Mouse (Mus musculus) thymus, adult 2 months (tissue): Measurements from ENCODE around the gene Gm10100. TPM values are rescaled to one million over a fixed set of nuclear protein-coding genes. Genes with fewer than 3 reads are reported as not detected.
"Not testable (repeated sequence)": the region's sequence is repeated elsewhere in the genome, so short reads cannot be mapped to it uniquely, and the experiment has no call there.

Experiments used
- DNase-seq: peaks from one replicate; pipeline ENCODE4 v3.0.0; 2021
- H3K27ac ChIP-seq: fragments of 200-500 bp; 2 replicates; pipeline ENCODE4 v1.5.1; 2012; ENCODE audit warnings: low read length, control low read depth; ENCODE audit not compliant: control insufficient read depth, insufficient read depth
- H3K27me3 ChIP-seq: fragments of 200-500 bp; 2 replicates; pipeline ENCODE4 v1.6.1; 2012; ENCODE audit warnings: mild to moderate bottlenecking, low read length, moderate library complexity, mixed read lengths; ENCODE audit not compliant: control insufficient read depth, insufficient read depth
- H3K36me3 ChIP-seq: fragments of 200-500 bp; 2 replicates; pipeline ENCODE4 v1.6.1; 2012; ENCODE audit warnings: mild to moderate bottlenecking, low read length, moderate library complexity; ENCODE audit not compliant: control insufficient read depth, insufficient read depth
- H3K4me1 ChIP-seq: fragments of 200-500 bp; replicated peaks from 2 replicates; pipeline ENCODE4 v1.6.1; 2012; ENCODE audit warnings: low read length; ENCODE audit not compliant: control insufficient read depth, insufficient read depth
- H3K4me3 ChIP-seq: fragments of 200-500 bp; 2 replicates; pipeline ENCODE4 v1.5.1; 2012; ENCODE audit warnings: mild to moderate bottlenecking, low read length, control low read depth, moderate library complexity; ENCODE audit not compliant: control insufficient read depth, insufficient read depth
- CTCF ChIP-seq: fragments of 200-500 bp; IDR thresholded peaks from 2 replicates; pipeline ENCODE4 v1.5.1; 2012; ENCODE audit warnings: mild to moderate bottlenecking, control low read depth, low read length, moderate library complexity, borderline replicate concordance; ENCODE audit not compliant: control insufficient read depth, poor library complexity, insufficient read depth; ENCODE audit errors: extremely low read depth
- POLR2A ChIP-seq: fragments of 200-500 bp; IDR thresholded peaks from 2 replicates; pipeline ENCODE4 v1.6.1; 2012; ENCODE audit warnings: mild to moderate bottlenecking, low read length, control low read depth, moderate library complexity; ENCODE audit not compliant: control insufficient read depth, poor library complexity, insufficient read depth; ENCODE audit errors: extremely low read depth
- WGBS: fragments of 180-500 bp; shearing (Covaris S2); methylation state at CpG from one replicate; pipeline ENCODE4 v1.1.7; 2018; 5-methylcytosine and 5-hydroxymethylcytosine counted together
- polyA plus RNA-seq: library from polyadenylated mRNA; depleted of rRNA; stranded (reverse); fragments of >200 nt; gene quantifications from 2 replicates; pipeline ENCODE4 v1.2.3, GENCODE M21; 2012

The Gm10100 gene
- polyA plus RNA-seq, 1 experiment = not detected

DNA sequence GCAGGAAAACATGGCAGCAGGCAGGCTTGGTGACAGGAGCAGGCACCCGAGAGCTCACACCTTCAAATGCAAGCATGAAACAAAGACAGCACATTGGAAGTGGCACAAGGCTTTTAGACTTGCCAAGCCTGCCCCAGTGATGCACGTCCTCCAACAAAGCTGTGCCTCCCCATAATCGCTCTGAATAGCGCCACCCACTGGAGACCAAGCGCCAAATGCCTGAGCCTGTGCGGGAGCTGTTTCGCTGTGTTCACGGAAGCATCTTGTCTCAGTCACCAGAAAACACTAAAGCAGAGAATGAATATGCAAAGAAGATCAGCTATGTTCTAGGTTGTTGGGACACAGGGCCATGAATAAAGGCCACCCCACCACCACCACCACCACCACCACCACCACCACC is 1.4 kb upstream of the Gm10100 start:
- TF ChIP-seq POLR2A (no peak), CTCF (no peak)
- no peak for DNase-seq
- Histone ChIP-seq H3K27me3 (no peaks in the 10 kb centered on the region), H3K4me1 (no peaks in the 10 kb centered on the region), H3K4me3 (no peak overlapping the region), H3K27ac (no peak overlapping the region), H3K36me3 (no peaks in the 10 kb centered on the region)
- 84% methylated on average over 8 of the region's 8 CpGs for whole genome bisulfite sequencing

DNA sequence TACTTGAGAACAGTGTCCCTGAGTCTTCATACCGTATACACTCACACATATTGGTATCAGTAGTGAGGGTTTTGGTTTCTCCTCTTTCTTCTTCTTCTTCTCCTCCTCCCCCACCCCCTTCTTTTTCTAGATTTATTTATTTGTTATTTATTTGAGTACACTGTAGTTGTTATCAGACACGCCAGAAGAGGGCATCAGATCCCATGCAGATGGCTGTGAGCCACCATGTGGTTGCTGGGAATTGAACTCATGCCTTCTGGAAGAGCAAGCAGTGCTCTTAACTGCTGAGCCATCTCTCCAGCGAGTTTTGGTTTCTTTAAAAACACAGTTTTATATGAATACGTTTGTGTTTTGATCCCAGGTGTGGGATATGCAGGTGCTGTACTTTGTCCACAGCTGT is 2.0 kb downstream of the Gm10100 start:
- Histone ChIP-seq H3K4me1 (no peaks in the 10 kb centered on the region), H3K27me3 (no peaks in the 10 kb centered on the region), H3K4me3 (no peak overlapping the region), H3K36me3 (no peaks in the 10 kb centered on the region), H3K27ac (no peak overlapping the region)
- WGBS = 74% methylated on average over 4 of the region's 4 CpGs
- no peak for DNase-seq
- TF ChIP-seq POLR2A (no peak), CTCF (no peak)

DNA sequence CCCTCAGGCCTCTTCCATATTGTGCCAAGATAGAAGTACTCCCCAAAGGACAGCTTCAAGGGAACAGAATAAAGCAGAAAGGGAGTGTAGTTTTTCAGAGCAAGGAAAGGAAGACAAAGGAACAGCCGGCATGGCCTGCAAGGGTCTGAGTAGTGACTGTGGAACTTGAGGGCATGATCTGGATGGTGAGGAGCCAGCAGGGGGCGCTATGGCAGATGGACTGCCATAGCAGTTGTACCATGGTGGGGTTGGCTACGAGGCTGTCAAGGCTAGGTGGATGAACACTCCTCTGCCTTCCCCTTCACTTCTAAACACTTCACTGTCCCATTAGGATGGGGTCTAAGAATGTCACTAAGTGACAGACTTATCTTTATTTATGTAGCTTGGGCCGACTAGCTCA is 3.0 kb downstream of the Gm10100 start:
- no peak overlapping the region for H3K27ac ChIP-seq
- TF ChIP-seq CTCF (peak; percentile 62; the same call in 1 of the 2 replicates), POLR2A (no peak)
- no peaks in the 10 kb centered on the region for H3K27me3 ChIP-seq
- H3K4me1 ChIP-seq = no peaks in the 10 kb centered on the region
- no peaks in the 10 kb centered on the region for H3K36me3 ChIP-seq
- WGBS = 64% methylated on average over 4 of the region's 4 CpGs
- no peak overlapping the region for H3K4me3 ChIP-seq
- peak; percentile 18 for DNase-seq

DNA sequence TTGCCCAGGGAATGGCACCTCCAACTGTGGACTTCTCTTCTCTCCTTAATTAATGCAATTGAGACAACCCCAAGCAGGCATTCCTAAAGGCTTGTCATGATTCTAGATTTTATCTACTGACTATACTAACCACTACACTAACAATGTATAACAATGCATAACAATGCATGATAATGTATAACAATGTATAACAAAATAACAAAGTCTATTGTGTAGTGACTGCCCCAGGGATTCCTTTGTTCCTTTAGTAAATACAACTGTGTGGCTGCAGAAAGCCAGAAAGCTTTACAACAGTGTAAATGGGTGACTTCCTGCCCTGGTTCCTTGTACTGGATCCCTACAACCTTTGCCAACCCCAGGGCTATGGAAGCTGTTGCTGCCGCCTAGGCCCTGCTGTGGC is 9.6 kb downstream of the Gm10100 start:
- H3K27ac ChIP-seq = no peak overlapping the region
- no peak overlapping the region for H3K4me3 ChIP-seq
- TF ChIP-seq CTCF = no peak
- TF ChIP-seq POLR2A = no peak
- WGBS = 100% methylated on average over 1 of the region's 1 CpGs
- H3K4me1 ChIP-seq = no peaks in the 10 kb centered on the region
- DNase-seq = no peak
- no peaks in the 10 kb centered on the region for H3K27me3 ChIP-seq
- H3K36me3 ChIP-seq = no peaks in the 10 kb centered on the region

DNA sequence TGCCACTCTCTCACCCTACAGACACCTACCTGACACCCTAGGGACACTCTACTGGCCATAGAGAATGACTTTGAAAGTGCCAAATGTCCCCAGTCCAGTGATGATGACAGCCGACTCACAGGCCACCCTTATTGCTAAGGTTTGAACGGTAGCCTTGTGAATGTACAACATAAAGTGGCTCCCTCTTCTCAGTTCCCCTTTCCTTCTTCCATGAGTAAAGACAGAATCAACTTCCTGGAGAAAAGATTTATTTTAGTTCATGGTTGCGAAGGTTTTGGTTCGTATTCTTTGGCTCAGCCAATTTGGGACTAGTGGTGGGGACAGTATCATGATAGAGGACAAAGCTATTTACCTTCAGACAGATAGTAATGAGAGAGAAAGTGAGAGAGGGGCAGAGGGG is 12.6 kb downstream of the Gm10100 start:
- H3K4me1 ChIP-seq = no peaks in the 10 kb centered on the region
- H3K27me3 ChIP-seq = no peaks in the 10 kb centered on the region
- TF ChIP-seq CTCF = no peak
- no peak for TF ChIP-seq POLR2A
- no peak overlapping the region for H3K27ac ChIP-seq
- H3K4me3 ChIP-seq = no peak overlapping the region
- no peak for DNase-seq
- whole genome bisulfite sequencing = 58% methylated on average over 4 of the region's 4 CpGs
- H3K36me3 ChIP-seq = no peaks in the 10 kb centered on the region

DNA sequence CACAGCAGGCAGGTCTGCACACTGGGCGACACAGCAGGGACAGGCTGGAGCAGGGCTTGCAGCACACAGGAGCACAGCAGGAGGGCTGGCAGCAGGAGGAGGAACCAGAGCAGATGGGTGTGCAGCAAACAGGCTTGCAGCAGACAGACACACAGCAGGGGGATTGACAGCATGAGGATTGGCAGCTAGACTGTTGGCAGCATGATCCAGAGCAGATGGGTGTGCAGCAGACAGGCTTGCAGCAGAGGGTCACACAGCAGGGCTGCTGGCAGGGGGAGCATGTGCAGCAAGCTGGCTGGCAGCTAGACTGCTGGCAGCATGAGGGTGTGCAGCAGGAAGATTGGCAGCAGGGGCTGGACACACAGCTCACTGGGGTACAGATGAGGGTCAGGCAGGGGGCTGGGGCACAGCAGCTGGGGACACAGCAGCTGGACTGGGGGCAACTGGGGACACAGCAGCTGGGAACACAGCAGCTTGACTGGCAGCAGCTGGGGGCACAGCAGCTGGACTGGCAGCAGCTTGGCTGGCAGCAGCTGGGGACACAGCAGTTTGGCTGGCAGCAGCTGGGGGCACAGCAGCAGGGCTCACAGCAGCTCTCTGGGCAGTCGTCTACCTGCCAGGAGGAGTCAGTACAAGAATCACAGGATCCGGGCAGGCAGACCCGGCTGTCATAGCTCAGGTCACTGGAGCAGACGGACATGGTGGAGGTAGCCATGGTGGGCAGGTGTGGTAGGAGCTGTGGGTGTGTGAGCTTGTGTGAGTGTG is 15.8 kb downstream of the Gm10100 start, which contains the start of gene Gm18596:
Gene Gm18596 (minus strand): TSS at position 715 of the 765 bp plus-strand sequence.
- H3K4me3 ChIP-seq, DNase-seq, H3K36me3 ChIP-seq, H3K4me1 ChIP-seq, H3K27me3 ChIP-seq, H3K27ac ChIP-seq: not testable (repeated sequence)
- whole genome bisulfite sequencing = 75% methylated on average over 5 of the region's 5 CpGs

DNA sequence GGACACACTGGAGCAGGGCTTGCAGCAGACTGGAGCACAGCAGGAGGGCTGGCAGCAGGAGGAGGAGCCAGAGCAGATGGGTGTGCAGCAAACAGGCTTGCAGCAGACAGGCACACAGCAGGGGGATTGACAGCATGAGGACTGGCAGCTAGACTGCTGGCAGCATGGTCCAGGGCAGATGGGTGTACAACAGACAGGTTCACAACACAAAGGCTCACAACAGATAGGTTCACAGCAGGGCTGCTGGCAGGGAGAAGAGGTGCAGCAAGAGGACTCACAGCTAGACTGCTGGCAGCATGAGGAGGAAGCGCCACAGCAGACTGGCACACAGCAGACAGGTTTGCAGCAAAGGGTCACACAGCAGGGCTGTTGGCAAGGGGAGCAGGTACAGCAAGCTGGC is 24.4 kb downstream of the Gm10100 start:
- H3K27me3 ChIP-seq, H3K27ac ChIP-seq, H3K4me1 ChIP-seq, DNase-seq, H3K4me3 ChIP-seq, H3K36me3 ChIP-seq: not testable (repeated sequence)
- WGBS = 96% methylated on average over 1 of the region's 1 CpGs

DNA sequence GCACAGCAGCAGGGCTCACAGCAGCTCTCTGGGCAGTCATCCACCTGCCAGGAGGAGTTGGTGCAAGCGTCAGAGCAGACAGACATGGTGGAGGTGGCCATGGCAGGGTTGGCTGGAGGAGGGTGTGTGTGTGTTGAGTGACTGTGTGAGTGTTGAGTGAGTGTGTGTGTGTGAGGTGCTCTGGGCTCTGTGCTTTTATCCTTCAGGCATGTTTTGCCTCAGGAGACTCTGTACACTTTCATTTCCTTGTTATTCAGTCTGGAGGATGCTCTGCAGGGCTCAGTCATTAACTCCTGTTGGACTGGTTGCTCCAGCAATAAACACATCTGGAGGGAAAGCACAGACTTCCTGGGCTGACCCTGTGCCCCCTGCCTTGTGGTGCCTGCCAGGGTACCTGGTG is 25.0 kb downstream of the Gm10100 start, which contains the start of gene Gm9736:
Gene Gm9736 (minus strand): TSS at position 101 of the 400 bp plus-strand sequence.
- H3K36me3 ChIP-seq, H3K27ac ChIP-seq, H3K4me3 ChIP-seq, DNase-seq, H3K27me3 ChIP-seq, H3K4me1 ChIP-seq: not testable (repeated sequence)
- WGBS = 52% methylated on average over 1 of the region's 1 CpGs

DNA sequence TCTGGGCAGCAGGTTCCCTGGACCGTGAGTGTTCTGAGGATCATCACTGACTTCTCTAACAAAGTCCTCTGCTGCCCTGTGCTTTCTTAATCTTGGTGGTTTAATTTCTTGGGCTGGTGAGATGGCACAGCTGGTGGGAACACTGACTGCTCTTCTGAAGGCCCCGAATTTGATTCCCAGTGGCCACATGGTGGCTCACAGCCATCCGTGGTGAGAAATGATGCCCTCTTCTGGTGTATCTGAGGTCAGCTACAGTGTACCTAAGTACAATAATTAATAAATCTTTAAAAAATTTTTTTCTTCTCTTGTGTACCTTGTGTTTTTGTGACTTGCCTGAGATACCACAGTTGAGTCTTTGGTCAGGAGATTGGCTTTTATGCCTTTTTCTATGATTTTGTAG is 26.0 kb downstream of the Gm10100 start:
- not testable (repeated sequence) for DNase-seq, H3K27me3 ChIP-seq
- WGBS = 53% methylated on average over 3 of the region's 3 CpGs

More for the DNA sequence above, 26.0 kb downstream of the Gm10100 start:
- not testable (repeated sequence) for H3K27ac ChIP-seq, H3K36me3 ChIP-seq, H3K4me1 ChIP-seq, H3K4me3 ChIP-seq
